Mouse (Mus musculus): ENCODE results near the gene Isca2.

DNA sequence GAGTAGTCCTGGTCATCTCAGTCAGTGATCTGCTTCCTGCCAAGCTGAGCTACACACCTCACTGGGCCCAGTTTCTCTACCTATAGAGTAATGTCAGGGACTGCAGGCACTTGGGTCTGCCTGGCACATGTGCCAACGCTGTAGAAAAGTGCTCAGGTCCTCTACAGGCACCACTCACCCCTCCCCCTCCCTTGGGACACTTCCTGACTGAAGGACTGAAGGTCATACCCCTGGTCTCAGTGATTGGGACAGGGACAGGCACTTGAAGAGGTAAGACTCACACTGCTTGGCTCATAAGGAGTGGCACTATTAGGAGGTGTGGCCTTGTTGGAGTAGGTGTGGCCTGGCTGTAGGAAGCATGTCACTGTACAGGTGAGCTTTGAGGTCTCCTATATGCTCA lies 37.8 kb downstream of the Isca2 start:
- TF ChIP-seq POLR2A (IDR thresholded peaks at IDR 0.05; ENCODE audit: control insufficient read depth, extremely low read depth, insufficient read depth, low read length, poor library complexity) (no peak), CTCF (IDR thresholded peaks at IDR 0.05; ENCODE audit: borderline replicate concordance, control insufficient read depth, extremely low read depth, insufficient read depth, low read length, poor library complexity) (no peak)

Measured in thymus, adult 2 months (tissue).